In genomic region chr13:54716916-54717315, GRCm38 (mm10) we compare ENCODE assay signal across 10 mouse cellular contexts. TPM values are rescaled to one million over a fixed set of nuclear protein-coding genes. Genes with fewer than 3 reads are reported as not detected.
DNase-seq lines count a peak whose midpoint lies in the region; ATAC-seq lines count a peak whose summit lies in the region.
"Had no signal": no experiment of that assay in that cellular context is flagged by ENCODE, and none has a peak within 500 bp of the region (broad histone marks: within the 10 kb centered on the region; RNA-seq: fewer than 3 reads in every experiment).

No protein-coding gene starts in this region.

- no peaks in the 10 kb centered on the region for H3K27me3 ChIP-seq in neural tube, embryonic 14.5 days (ENCODE audit: control insufficient read depth, insufficient read depth, low read length)

- H3K4me3 ChIP-seq in neural tube, embryonic 14.5 days (ENCODE audit: low read depth, low read length) = no peak overlapping the region
- H3K4me3 ChIP-seq: myocyte had no signal

- intact Hi-C loops in gastrocnemius, postnatal 14 days (cut with DNase I; ENCODE audit: low total_unique reads) = no loop called here

- no peak overlapping the region for H3K9ac ChIP-seq in neural tube, embryonic 14.5 days (replicated peaks; ENCODE audit: low read depth, low read length)

- WGBS in neural tube, embryonic 14.5 days = 5% methylated on average over 5 of the region's 5 CpGs

- H3K36me3 ChIP-seq in neural tube, embryonic 14.5 days (ENCODE audit: control insufficient read depth, insufficient read depth, low read length) = no peaks in the 10 kb centered on the region

- no peaks in the 10 kb centered on the region for H3K9me3 ChIP-seq in neural tube, embryonic 14.5 days (ENCODE audit: control insufficient read depth, low read length)

- no peak overlapping the region for H3K4me2 ChIP-seq in neural tube, embryonic 14.5 days (ENCODE audit: low read depth, low read length)

- ATAC-seq in neural tube, embryonic 14.5 days (ENCODE audit: low read depth) = peak; percentile 24; the same call in 1 of the 2 replicates
- ATAC-seq in megakaryocyte-erythroid progenitor cell, adult 5-6 weeks (replicated peaks; ENCODE audit: low FRiP score, low TSS enrichment, poor library complexity, severe bottlenecking) = no peak

- H3K27ac ChIP-seq in neural tube, embryonic 14.5 days (ENCODE audit: low read depth, low read length) = no peak overlapping the region

- H3K4me1 ChIP-seq in neural tube, embryonic 14.5 days (ENCODE audit: control insufficient read depth, insufficient read depth, low read length) = no peaks in the 10 kb centered on the region

- DNase-seq in left cerebral cortex, adult 18-20 months (ENCODE audit: low spot score in 2 of 2) = peak; percentile 62 to 66
- DNase-seq in left cerebral cortex, adult 11 months (ENCODE audit: low spot score) = no peak
- DNase-seq in MN1 (ENCODE audit: low spot score) = peak; percentile 61
- peak; percentile 66 for DNase-seq in cerebellum, adult 9-11 months
- DNase-seq in gastrocnemius, postnatal 14 days = peak; percentile 36
- DNase-seq in layer of hippocampus, postnatal 36 days = peak; percentile 49 to 58

RNA-seq across cellular contexts. Expression of gene Cdhr2, which starts 15.7 kb away (rescaled TPM):
- under 1 TPM; 0.58 to 0.73 TPM for total RNA-seq in left cerebral cortex, adult 18-20 months (2021)
- total RNA-seq in gastrocnemius, postnatal 14 days (2021) = not detected
- total RNA-seq in layer of hippocampus, postnatal 36 days (2021) = under 1 TPM in 1 of 2 experiments, not detected in 1; 0.22 TPM
- 0.21 and 0.29 TPM in 2 replicates for polyA plus RNA-seq in neural tube, embryonic 14.5 days (2014; fragmentation: Nextera tagmentation; extraction: Ambion mirVana)
- not detected in 2 replicates for total RNA-seq in megakaryocyte-erythroid progenitor cell, adult 5-6 weeks (2014; fragmentation: Nextera tagmentation)
- not detected in 2 replicates for total RNA-seq in megakaryocyte-erythroid progenitor cell, adult 5-6 weeks (2017)
- polyA plus RNA-seq: myocyte had no signal

RNA-seq across cellular contexts. Expression of gene Rnf44, which starts 23.2 kb away (rescaled TPM):
- total RNA-seq in left cerebral cortex, adult 18-20 months (2021) = 100 to 1,000 TPM; 168 to 172 TPM
- total RNA-seq in gastrocnemius, postnatal 14 days (2021) = 10 to 100 TPM; 25.7 to 26.0 TPM
- total RNA-seq in layer of hippocampus, postnatal 36 days (2021) = 100 to 1,000 TPM; 157 to 161 TPM
- 78.5 and 88.3 TPM in 2 replicates for polyA plus RNA-seq in neural tube, embryonic 14.5 days (2014; fragmentation: Nextera tagmentation; extraction: Ambion mirVana)
- total RNA-seq in megakaryocyte-erythroid progenitor cell, adult 5-6 weeks (2014; fragmentation: Nextera tagmentation) = 92.1 and 118 TPM in 2 replicates
- total RNA-seq in megakaryocyte-erythroid progenitor cell, adult 5-6 weeks (2017) = 12.7 and 17.9 TPM in 2 replicates

RNA-seq across cellular contexts. Expression of gene Gprin1, which starts 32.8 kb away (rescaled TPM):
- total RNA-seq in left cerebral cortex, adult 18-20 months (2021) = 100 to 1,000 TPM; 131 to 133 TPM
- under 1 TPM; 0.09 to 0.12 TPM for total RNA-seq in gastrocnemius, postnatal 14 days (2021)
- total RNA-seq in layer of hippocampus, postnatal 36 days (2021) = 100 to 1,000 TPM; 135 to 142 TPM
- polyA plus RNA-seq in neural tube, embryonic 14.5 days (2014; fragmentation: Nextera tagmentation; extraction: Ambion mirVana) = 17.3 and 19.6 TPM in 2 replicates
- total RNA-seq in megakaryocyte-erythroid progenitor cell, adult 5-6 weeks (2014; fragmentation: Nextera tagmentation) = not detected in 2 replicates
- total RNA-seq in megakaryocyte-erythroid progenitor cell, adult 5-6 weeks (2017) = not detected in 2 replicates

RNA-seq across cellular contexts. Expression of gene Sncb, which starts 49.5 kb away (rescaled TPM):
- 100 to 1,000 TPM; 925 to 932 TPM for total RNA-seq in left cerebral cortex, adult 18-20 months (2021)
- total RNA-seq in gastrocnemius, postnatal 14 days (2021) = under 1 TPM in 1 of 2 experiments, not detected in 1; 0.18 TPM
- total RNA-seq in layer of hippocampus, postnatal 36 days (2021) = 100 to 1,000 TPM; 602 to 611 TPM
- polyA plus RNA-seq in neural tube, embryonic 14.5 days (2014; fragmentation: Nextera tagmentation; extraction: Ambion mirVana) = 61.3 and 118 TPM in 2 replicates
- not detected in 2 replicates for total RNA-seq in megakaryocyte-erythroid progenitor cell, adult 5-6 weeks (2014; fragmentation: Nextera tagmentation)
- not detected in 2 replicates for total RNA-seq in megakaryocyte-erythroid progenitor cell, adult 5-6 weeks (2017)
- polyA plus RNA-seq: gonadal fat pad, adult 2 months; myocyte had no signal

Comparison
In these comparisons a context has a peak if more than half of its experiments do, and no peak if none do; other contexts are left out.
1. RNA of gene Gprin1, which starts 32.8 kb away (total RNA-seq): 135 to 142 TPM in layer of hippocampus, postnatal 36 days and 131 to 133 TPM in left cerebral cortex, adult 18-20 months; 0.09 to 0.12 TPM in gastrocnemius, postnatal 14 days and not detected in megakaryocyte-erythroid progenitor cell, adult 5-6 weeks; every median in the first group is over 100 times any median in the second.